Mouse (Mus musculus): ENCODE measurements at regions not wholly inside any gene's neighbourhood (a gene's known extent, or its start where the extent isn't known, plus 50 kb on each side); places are given as distances from the start of the nearest gene placed in this dataset.

DNA sequence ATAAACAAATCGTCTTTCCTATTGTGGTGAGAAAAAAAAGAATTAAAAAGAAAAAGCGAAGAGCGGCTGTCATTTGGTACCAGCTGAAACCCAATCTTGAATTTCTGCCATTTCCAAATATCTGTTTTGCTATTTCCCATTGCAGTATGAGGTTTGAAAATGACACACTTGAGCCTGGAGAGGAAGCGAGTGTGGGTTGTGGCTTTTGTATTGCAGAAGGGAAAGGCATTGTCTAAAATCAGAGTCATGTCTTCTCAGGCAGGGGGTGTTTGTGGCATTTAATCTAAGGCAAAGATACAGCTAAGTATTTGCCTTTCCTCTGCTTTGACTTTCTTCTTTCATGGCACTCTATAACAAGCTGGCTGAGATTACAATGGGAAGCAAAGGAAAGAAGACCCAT lies 518.1 kb upstream of the Slit2 start:
- Histone ChIP-seq H3K36me3 (ENCODE audit: control insufficient read depth) (no peaks in the 10 kb centered on the region), H3K4me1 (ENCODE audit: control insufficient read depth) (no peaks in the 10 kb centered on the region), H3K9me3 (ENCODE audit: control insufficient read depth, low read length) (no peaks in the 10 kb centered on the region), H3K4me3 (replicated peaks) (no peak overlapping the region), H3K27me3 (ENCODE audit: control insufficient read depth) (no peaks in the 10 kb centered on the region)
- TF ChIP-seq GATA1 (IDR thresholded peaks at IDR 0.05; ENCODE audit: low read length), result no peak
- no peak for TF ChIP-seq TAL1 (IDR thresholded peaks at IDR 0.05; ENCODE audit: low read length)

DNA sequence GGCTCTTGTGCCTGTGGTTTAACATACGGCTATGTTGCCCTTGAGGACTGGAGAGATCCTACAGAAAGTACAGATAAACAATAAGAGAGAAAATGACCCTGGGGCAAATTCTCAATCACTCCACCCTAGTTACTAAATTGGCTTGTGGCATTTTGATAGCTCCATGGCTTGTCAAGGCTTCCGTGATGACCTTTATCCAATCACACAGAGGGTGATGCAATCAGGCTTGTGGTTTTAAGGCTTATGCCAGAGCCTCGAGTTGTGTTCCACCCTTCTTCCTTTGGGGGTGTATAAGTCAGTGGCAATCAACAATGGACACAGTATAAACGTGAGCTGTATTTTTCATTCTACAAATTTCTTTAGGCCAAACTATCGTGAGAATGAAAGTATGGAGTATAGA lies 513.5 kb upstream of the Slit2 start:
- Histone ChIP-seq H3K4me1 (ENCODE audit: control insufficient read depth) (no peaks in the 10 kb centered on the region), H3K4me3 (replicated peaks) (no peak overlapping the region), H3K9me3 (ENCODE audit: control insufficient read depth, low read length) (no peaks in the 10 kb centered on the region), H3K36me3 (ENCODE audit: control insufficient read depth) (no peaks in the 10 kb centered on the region), H3K27me3 (ENCODE audit: control insufficient read depth) (no peaks in the 10 kb centered on the region)
- TF ChIP-seq TAL1 (IDR thresholded peaks at IDR 0.05; ENCODE audit: low read length), result no peak
- no peak for TF ChIP-seq GATA1 (IDR thresholded peaks at IDR 0.05; ENCODE audit: low read length)

DNA sequence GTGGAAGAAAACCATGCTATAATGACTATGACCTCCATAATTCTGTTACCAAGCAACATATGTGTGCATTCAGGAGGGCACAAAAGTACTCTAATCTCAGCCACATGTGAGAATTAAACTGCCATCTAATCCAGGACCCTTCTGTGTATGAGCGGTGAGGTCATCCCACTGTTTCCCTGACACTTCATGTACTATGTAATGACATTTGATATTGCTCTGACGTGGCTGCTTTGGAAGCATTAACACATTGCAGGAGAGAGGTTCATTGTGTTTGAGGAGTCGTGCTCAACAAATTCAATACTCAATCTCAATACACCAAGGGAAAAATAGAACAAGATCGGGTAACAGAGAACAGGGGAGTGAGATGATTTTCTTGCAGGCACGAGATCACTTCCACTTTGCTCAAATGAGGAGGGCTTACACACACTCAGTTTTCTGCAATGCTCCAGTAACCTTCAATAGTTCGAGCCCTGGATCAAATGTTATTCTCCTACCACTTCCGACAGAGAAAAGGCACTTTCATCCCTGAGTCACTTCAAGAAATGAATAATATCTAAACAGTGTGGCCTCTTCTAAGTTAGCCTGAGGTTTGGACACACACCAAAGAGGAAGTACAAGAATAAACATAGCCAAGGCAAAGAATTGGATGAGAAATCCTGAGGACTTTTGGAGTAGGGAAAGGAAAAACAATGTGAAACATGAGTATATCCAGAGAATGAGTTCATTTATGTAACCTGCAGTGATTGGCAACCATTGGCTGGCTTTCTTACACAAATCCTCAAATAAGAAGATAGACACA lies 510.7 kb upstream of the Slit2 start:
- Histone ChIP-seq H3K4me3 (replicated peaks) (no peak overlapping the region), H3K9me3 (ENCODE audit: control insufficient read depth, low read length) (no peaks in the 10 kb centered on the region), H3K36me3 (ENCODE audit: control insufficient read depth) (no peaks in the 10 kb centered on the region), H3K27me3 (ENCODE audit: control insufficient read depth) (no peaks in the 10 kb centered on the region), H3K4me1 (ENCODE audit: control insufficient read depth) (no peaks in the 10 kb centered on the region)
- TF ChIP-seq GATA1 (IDR thresholded peaks at IDR 0.05; ENCODE audit: low read length), result no peak
- TF ChIP-seq TAL1 (IDR thresholded peaks at IDR 0.05; ENCODE audit: low read length), result no peak

DNA sequence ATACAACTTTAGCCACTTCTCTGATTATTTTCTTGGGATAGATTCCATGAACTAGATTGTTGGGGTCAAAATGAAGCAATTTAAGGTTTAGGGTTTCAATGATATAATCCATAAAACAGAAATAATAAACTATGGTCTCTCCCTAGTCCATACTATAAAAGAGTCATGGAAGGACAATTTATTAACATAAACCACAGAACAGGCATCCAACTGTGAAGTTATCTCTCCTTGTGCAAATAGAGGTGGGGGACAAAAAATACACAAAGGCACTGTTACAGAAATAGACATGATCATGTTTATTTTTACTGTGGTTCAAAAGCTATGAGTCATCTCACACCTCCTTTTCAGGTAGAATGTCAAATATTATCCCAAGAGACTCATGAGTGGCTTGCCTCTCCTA lies 503.0 kb upstream of the Slit2 start:
- Histone ChIP-seq H3K9me3 (ENCODE audit: control insufficient read depth, low read length) (no peaks in the 10 kb centered on the region), H3K27me3 (ENCODE audit: control insufficient read depth) (no peaks in the 10 kb centered on the region), H3K36me3 (ENCODE audit: control insufficient read depth) (no peaks in the 10 kb centered on the region), H3K4me1 (ENCODE audit: control insufficient read depth) (no peaks in the 10 kb centered on the region), H3K4me3 (replicated peaks) (no peak overlapping the region)
- TF ChIP-seq TAL1 (IDR thresholded peaks at IDR 0.05; ENCODE audit: low read length) (no peak), GATA1 (IDR thresholded peaks at IDR 0.05; ENCODE audit: low read length) (no peak)

DNA sequence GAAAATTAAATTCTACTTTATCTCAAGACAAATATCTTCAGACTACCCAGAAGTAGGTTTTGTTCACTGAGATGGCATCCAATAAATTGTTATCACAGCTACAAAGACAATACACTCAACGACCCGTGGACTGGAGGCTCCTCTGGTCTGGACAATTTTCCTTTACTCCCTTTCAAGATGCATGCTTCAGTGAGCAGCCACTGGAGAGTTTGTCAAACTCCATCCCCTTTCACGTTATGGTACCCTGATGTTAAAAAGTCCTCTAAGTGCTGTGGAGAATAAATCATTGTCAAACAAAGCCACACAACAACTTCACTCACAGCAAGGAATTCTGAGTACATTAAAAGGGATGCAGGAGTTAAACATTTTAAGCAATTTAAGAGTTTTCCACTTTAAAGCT lies 486.7 kb upstream of the Slit2 start:
- H3K4me1 ChIP-seq (ENCODE audit: control insufficient read depth), result no peaks in the 10 kb centered on the region
- H3K27me3 ChIP-seq (ENCODE audit: control insufficient read depth), result no peaks in the 10 kb centered on the region
- H3K36me3 ChIP-seq (ENCODE audit: control insufficient read depth), result no peaks in the 10 kb centered on the region
- no peak overlapping the region for H3K4me3 ChIP-seq (replicated peaks)
- TF ChIP-seq GATA1 (IDR thresholded peaks at IDR 0.05; ENCODE audit: low read length), result no peak
- H3K9me3 ChIP-seq (ENCODE audit: control insufficient read depth, low read length), result no peaks in the 10 kb centered on the region

DNA sequence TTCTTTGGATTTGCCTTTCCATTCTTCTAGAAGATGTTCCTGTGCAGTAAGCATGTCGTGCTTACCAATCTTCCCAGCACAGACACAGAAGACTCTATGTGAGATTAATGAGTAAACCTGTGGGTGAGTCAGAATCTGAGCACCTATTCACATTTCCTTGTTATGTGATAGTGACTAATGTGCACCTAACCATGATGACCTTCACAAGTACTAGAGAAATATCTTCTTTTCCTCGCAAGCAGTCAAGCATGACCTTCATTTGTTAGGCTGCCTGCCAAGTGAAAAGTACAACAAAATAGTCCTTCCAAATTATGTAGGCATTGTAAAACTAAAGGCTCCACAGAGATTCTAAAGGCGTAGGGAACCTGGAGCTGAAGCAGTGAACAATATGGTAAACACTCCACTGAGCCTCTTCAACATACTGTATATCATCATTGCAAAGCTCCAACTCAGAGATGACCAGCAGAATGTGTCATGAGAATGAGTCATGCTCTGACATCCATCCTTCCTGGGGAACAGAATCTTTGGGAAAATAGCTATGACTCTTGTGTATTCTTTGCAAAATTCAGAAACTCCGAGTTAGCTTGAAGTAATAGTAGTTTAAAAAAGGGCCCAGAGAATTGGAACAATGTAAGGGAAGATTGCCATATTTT lies 480.0 kb upstream of the Slit2 start:
- no peaks in the 10 kb centered on the region for H3K9me3 ChIP-seq (ENCODE audit: control insufficient read depth, low read length)
- no peak overlapping the region for H3K4me3 ChIP-seq (replicated peaks)
- no peaks in the 10 kb centered on the region for H3K27me3 ChIP-seq (ENCODE audit: control insufficient read depth)
- no peaks in the 10 kb centered on the region for H3K36me3 ChIP-seq (ENCODE audit: control insufficient read depth)
- TF ChIP-seq GATA1 (IDR thresholded peaks at IDR 0.05; ENCODE audit: low read length) (no peak), TAL1 (IDR thresholded peaks at IDR 0.05; ENCODE audit: low read length) (no peak)
- no peaks in the 10 kb centered on the region for H3K4me1 ChIP-seq (ENCODE audit: control insufficient read depth)

GRCm38 (mm10) chr5:47508689-47509301 lies 474.1 kb upstream of the Slit2 start:
- no peak overlapping the region for H3K4me3 ChIP-seq (replicated peaks)
- H3K4me1 ChIP-seq (ENCODE audit: control insufficient read depth), result no peaks in the 10 kb centered on the region
- H3K27me3 ChIP-seq (ENCODE audit: control insufficient read depth), result no peaks in the 10 kb centered on the region
- TF ChIP-seq TAL1 (IDR thresholded peaks at IDR 0.05; ENCODE audit: low read length), result no peak
- TF ChIP-seq GATA1 (IDR thresholded peaks at IDR 0.05; ENCODE audit: low read length), result no peak
- no peaks in the 10 kb centered on the region for H3K9me3 ChIP-seq (ENCODE audit: control insufficient read depth, low read length)
- no peaks in the 10 kb centered on the region for H3K36me3 ChIP-seq (ENCODE audit: control insufficient read depth)

DNA sequence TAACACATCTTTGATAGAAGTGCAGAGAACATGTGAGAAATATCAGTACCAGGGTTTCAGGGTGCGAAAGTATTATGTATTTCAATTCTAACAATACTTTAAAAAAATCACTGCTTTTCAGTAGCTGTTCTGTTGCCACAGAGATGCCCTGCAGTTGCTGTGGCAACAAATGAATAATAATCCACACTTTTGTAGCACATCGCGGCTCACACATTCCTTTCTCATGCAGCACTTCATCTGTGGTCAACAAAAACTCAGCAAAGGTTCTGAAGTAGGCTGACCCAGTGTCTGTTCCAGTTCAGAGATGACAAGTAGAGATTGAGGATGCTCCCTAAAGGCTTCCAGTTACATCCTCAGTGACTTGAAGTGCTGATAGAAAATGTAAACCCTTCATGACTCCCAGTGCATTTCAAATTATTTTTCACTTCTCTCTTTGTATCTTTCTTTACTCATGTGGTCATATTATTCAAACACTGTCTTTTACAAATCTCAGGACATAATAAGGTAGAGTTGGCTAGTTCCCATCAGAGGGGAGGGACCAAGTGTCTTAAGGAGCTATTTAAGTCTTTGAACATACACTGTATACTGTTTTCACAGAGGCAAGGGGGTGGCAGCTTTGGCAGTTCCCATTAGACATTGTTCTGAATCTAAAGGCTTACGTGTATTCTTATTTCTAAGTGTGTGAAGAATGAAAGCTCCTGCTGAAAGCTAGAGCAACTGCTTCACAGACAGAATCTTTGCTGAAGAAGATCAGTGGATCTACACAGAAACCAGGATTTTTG lies 460.6 kb upstream of the Slit2 start:
- no peaks in the 10 kb centered on the region for H3K9me3 ChIP-seq (ENCODE audit: control insufficient read depth, low read length)
- no peaks in the 10 kb centered on the region for H3K27me3 ChIP-seq (ENCODE audit: control insufficient read depth)
- no peak overlapping the region for H3K4me3 ChIP-seq (replicated peaks)
- H3K4me1 ChIP-seq (ENCODE audit: control insufficient read depth), result no peaks in the 10 kb centered on the region
- TF ChIP-seq GATA1 (IDR thresholded peaks at IDR 0.05; ENCODE audit: low read length) (no peak), TAL1 (IDR thresholded peaks at IDR 0.05; ENCODE audit: low read length) (no peak)
- H3K36me3 ChIP-seq (ENCODE audit: control insufficient read depth), result no peaks in the 10 kb centered on the region

GRCm38 (mm10) chr5:47528671-47529070 lies 454.3 kb upstream of the Slit2 start:
- no peaks in the 10 kb centered on the region for H3K9me3 ChIP-seq (ENCODE audit: control insufficient read depth, low read length)
- H3K36me3 ChIP-seq (ENCODE audit: control insufficient read depth), result no peaks in the 10 kb centered on the region
- no peaks in the 10 kb centered on the region for H3K4me1 ChIP-seq (ENCODE audit: control insufficient read depth)
- no peaks in the 10 kb centered on the region for H3K27me3 ChIP-seq (ENCODE audit: control insufficient read depth)
- no peak for TF ChIP-seq TAL1 (IDR thresholded peaks at IDR 0.05; ENCODE audit: low read length)
- TF ChIP-seq GATA1 (IDR thresholded peaks at IDR 0.05; ENCODE audit: low read length), result no peak
- H3K4me3 ChIP-seq (replicated peaks), result no peak overlapping the region
